Mouse (Mus musculus) heart, embryonic 10.5 days (tissue): ENCODE measurements around the gene Atg4a-ps. TPM values are rescaled to one million over a fixed set of nuclear protein-coding genes. Genes with fewer than 3 reads are reported as not detected.
A peak's percentile ranks its signal among the peaks of the same experiment; 100 is the strongest.

Experiments
- DNase-seq: peaks from one replicate; pipeline ENCODE4 v3.0.0-alpha.2; 2017; ENCODE audit warnings: low spot score
- H3K27ac ChIP-seq: fragments of 300-500 bp; sonication (generic); 2 replicates; pipeline ENCODE4 v1.5.1; 2016; ENCODE audit warnings: mild to moderate bottlenecking
- H3K27me3 ChIP-seq: fragments of 300-500 bp; sonication (generic); 2 replicates; pipeline ENCODE4 v1.6.1; 2016; ENCODE audit warnings: mild to moderate bottlenecking; ENCODE audit not compliant: poor library complexity, insufficient read depth, severe bottlenecking
- H3K36me3 ChIP-seq: fragments of 300-500 bp; sonication (generic); 2 replicates; pipeline ENCODE4 v1.6.1; 2016; ENCODE audit warnings: mild to moderate bottlenecking, moderate library complexity
- H3K4me1 ChIP-seq: fragments of 300-500 bp; sonication (generic); 2 replicates; pipeline ENCODE4 v1.6.1; 2016; ENCODE audit warnings: mild to moderate bottlenecking
- H3K4me3 ChIP-seq: fragments of 300-500 bp; sonication (generic); 2 replicates; pipeline ENCODE4 v1.5.1; 2016; ENCODE audit warnings: mild to moderate bottlenecking, moderate library complexity
- H3K9me3 ChIP-seq: fragments of 300-500 bp; sonication (generic); 2 replicates; pipeline ENCODE4 v1.6.1; 2016; ENCODE audit warnings: mild to moderate bottlenecking, moderate library complexity
- WGBS: fragments of 180-500 bp; shearing (Covaris S2); methylation state at CpG from one replicate; pipeline ENCODE4 v1.1.7; 2016; 5-methylcytosine and 5-hydroxymethylcytosine counted together
- polyA plus RNA-seq: library from polyadenylated mRNA; unstranded; fragments of >200 nt; fragmentation: Nextera tagmentation; extraction: Ambion mirVana; gene quantifications from 2 replicates; pipeline ENCODE4 v1.2.1, GENCODE M21; 2016

The Atg4a-ps gene
- polyA plus RNA-seq, 1 experiment from 2014 or later, result 0.14 TPM

DNA sequence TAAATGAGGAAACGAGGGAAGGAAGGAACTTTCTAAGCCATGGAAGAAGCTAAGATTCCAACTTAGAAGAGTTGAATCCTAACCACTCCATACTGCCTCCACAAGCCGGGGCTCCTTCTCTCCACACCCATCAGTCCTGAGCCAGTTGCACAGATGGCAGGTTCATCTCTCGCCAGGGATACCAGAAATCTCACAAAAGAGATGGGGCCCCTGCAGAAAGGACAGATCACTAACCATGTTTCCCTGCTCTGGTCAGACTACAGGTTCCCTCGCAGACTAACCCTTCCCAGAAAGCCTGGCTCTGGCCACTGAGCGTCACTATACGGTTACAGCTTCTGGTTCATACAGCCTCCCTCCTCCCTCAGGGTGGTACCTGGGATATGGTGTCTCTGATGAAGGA is 3.8 kb upstream of the Atg4a-ps start:
- Histone ChIP-seq H3K9me3 (no peaks in the 10 kb centered on the region), H3K27me3 (no peaks in the 10 kb centered on the region), H3K4me1 (no peaks in the 10 kb centered on the region), H3K27ac (no peak overlapping the region), H3K4me3 (no peak overlapping the region), H3K36me3 (no peaks in the 10 kb centered on the region)
- no peak for DNase-seq
- WGBS, result 91% methylated on average over 6 of the region's 6 CpGs

DNA sequence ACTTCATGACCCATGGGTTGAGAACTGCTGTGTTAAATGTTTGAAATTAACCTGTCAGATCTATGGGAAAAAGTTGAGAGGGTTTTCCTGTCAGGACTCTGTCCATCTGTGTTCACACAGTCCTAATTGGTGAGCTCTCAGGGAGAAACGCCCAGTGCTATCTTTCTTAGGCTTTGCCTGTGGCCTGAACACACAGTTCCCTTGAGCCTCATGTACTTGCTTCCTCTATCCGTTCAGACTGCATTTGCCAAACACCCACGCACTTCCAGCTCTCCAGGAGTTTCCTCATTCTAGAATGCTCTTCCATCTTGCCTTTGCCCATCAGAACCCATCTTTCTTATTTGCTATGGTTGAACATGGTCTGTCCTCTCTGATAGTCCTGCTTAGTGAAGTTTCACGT is 2.6 kb upstream of the Atg4a-ps start:
- Histone ChIP-seq H3K27ac (no peak overlapping the region), H3K4me1 (no peaks in the 10 kb centered on the region), H3K4me3 (no peak overlapping the region), H3K27me3 (no peaks in the 10 kb centered on the region), H3K9me3 (no peaks in the 10 kb centered on the region), H3K36me3 (no peaks in the 10 kb centered on the region)
- 65% methylated on average over 4 of the region's 4 CpGs for WGBS
- no peak for DNase-seq

DNA sequence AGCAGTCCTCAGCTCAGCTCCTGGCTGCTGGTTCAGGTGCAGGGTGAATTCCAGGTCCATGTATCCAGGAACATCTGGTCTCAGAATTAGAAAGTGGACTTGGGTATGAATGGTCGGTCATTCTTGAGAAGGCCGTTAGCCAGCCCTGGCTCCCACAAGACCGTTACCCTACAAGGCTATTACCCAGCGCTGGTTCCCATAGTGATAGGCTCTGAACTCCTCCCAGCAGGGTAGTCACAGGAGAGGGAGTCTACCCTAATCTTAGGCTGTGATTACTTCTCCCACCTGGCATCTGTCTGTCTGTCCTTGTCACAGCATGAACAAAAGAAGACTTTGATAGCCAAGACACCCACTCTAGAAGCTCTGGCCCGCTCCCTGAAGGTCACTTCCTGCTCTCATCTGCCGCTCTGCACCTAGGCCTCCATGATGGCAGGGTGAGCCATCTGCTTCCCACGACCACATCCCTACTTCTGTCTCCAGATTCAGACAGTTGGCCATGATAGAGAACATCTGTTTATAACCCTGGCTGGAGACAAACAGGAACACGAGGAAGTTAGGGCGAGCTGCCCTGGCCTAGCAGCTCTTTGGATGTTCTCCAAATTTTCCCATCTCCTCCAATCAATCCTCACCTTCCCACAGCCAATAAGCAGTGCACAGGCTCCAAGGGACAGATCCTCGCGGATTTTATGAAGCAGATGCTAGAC is 1.4 kb upstream of the Atg4a-ps start:
- H3K27me3 ChIP-seq, result no peaks in the 10 kb centered on the region
- H3K36me3 ChIP-seq, result no peaks in the 10 kb centered on the region
- H3K9me3 ChIP-seq, result no peaks in the 10 kb centered on the region
- DNase-seq, result no peak
- H3K4me3 ChIP-seq, result no peak overlapping the region
- H3K27ac ChIP-seq, result no peak overlapping the region
- no peaks in the 10 kb centered on the region for H3K4me1 ChIP-seq
- 73% methylated on average over 11 of the region's 11 CpGs for WGBS

DNA sequence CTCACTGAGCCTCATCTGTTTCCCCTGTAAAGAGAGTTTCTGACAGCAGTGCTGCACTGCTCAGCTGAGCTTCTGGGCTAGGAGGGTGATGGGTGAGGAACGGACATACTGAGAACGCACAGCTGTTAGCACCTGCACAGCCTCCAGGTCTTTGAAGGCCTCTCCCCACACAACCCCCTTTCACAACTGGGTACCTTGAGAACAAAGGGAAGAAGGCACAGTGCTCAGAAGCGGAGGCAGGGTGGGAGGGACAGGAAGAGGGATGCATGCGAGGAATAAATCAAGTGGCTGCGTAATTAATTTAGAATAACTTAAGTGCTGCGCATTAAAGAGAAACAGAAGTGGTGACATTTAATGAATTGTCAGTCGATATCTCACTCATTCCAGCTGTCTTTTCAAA is 4.6 kb downstream of the Atg4a-ps start:
- H3K9me3 ChIP-seq, result no peaks in the 10 kb centered on the region
- H3K27me3 ChIP-seq, result no peaks in the 10 kb centered on the region
- H3K4me3 ChIP-seq, result no peak overlapping the region
- DNase-seq, result no peak
- no peaks in the 10 kb centered on the region for H3K36me3 ChIP-seq
- 70% methylated on average over 7 of the region's 7 CpGs for WGBS
- no peaks in the 10 kb centered on the region for H3K4me1 ChIP-seq
- H3K27ac ChIP-seq, result no peak overlapping the region

DNA sequence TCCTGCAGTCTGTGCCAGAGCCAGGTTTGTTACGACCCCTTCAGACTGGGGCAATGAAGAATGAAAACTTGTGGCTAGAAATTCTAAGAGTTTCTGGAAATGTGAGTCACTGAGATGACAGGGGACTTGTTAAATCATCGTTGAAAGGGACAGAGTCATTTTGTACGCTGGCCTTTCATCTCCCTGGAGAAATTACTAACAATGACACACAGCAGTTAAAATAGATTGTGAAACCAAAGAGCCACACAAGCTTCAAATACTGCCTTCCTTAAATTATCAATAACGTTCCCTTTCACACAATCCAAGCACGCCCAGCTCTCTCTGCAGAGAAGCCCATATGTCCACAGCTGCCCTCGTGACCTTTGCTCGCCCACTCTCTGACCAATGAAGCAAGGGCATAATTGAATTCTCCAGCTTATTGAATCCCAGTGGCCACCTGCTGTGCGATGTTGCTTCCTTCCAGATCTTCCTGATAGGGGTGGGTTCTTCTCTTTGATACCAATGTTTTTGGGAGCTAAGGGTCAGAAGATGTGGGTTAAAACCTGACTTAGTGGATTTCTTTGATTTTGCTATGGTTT is 5.6 kb downstream of the Atg4a-ps start:
- Histone ChIP-seq H3K27me3 (no peaks in the 10 kb centered on the region), H3K4me3 (no peak overlapping the region), H3K4me1 (0 out of 2 replicates have a peak, but pooled peaks cover under 1% of the 10 kb centered on the region), H3K36me3 (no peaks in the 10 kb centered on the region), H3K27ac (no peak overlapping the region), H3K9me3 (no peaks in the 10 kb centered on the region)
- WGBS, result 73% methylated on average over 8 of the region's 8 CpGs
- DNase-seq, result no peak

DNA sequence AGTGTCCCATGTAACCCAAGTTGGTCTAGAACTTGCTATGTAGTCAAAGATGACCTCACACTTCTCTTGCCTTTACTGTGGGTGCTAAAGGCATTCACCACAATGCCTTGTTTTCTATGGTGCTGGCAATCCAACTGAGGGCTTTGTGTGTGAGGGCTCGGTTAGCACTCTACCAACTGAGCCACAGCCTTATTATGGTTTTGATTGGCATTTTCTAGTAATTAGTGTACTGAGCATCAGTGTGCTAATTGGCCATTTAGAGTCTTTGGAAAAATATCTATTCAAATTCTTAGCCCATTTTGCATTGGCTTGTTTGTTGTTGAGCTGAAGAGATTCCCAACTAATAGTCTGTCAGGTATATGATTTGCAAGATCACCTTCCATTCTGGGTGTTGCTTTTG is 8.2 kb downstream of the Atg4a-ps start:
- no peak overlapping the region for H3K27ac ChIP-seq
- H3K36me3 ChIP-seq, result no peaks in the 10 kb centered on the region
- 0 out of 2 replicates have a peak, but pooled peaks cover 4% of the 10 kb centered on the region for H3K4me1 ChIP-seq
- DNase-seq, result no peak
- H3K4me3 ChIP-seq, result no peak overlapping the region
- no peaks in the 10 kb centered on the region for H3K9me3 ChIP-seq
- H3K27me3 ChIP-seq, result no peaks in the 10 kb centered on the region
- 70% methylated on average over 1 of the region's 1 CpGs for WGBS

DNA sequence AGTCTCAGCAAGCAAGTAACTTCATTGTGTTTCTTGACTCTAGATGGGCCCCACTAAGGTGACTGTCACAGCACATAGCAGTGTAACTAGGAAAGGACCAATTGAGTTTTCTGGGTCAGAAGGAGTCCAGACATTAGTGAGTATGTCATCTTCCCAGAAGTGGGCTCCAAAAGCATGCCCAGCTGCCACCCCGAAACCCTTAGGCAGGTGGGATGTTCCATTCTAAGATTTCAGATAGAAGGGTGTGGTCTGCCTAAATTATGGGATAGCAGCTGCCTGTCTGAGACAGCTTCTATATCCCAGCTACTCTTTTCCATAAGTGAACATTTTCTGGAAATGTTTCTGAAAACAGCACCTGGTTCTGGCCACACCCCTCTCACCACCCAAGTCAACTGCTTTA is 11.6 kb downstream of the Atg4a-ps start:
- DNase-seq, result no peak
- Histone ChIP-seq H3K36me3 (no peaks in the 10 kb centered on the region), H3K4me3 (no peak overlapping the region), H3K4me1 (peaks cover 6% of the 10 kb centered on the region; the same call in 1 of the 2 replicates), H3K27ac (no peak overlapping the region), H3K27me3 (no peaks in the 10 kb centered on the region), H3K9me3 (no peaks in the 10 kb centered on the region)
- 98% methylated on average over 1 of the region's 1 CpGs for WGBS

DNA sequence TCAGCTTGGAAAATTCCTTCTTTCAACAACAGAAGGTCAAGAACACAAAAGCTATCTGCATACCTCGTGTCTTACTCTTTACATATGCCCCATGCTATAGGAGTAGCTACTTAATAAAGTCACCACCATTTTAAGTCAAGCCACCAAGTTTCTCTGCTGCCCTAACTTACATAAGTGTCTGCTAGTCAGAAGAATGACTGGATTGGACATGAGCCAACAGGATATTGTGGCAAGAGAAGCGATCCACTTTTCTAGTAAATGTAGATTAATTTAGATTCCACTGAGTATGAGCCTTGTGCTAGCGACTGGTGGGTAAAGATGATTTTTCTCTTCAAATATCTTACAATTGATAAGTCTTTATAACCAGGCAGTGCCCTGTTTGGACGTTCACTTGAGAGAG is 12.0 kb downstream of the Atg4a-ps start:
- H3K9me3 ChIP-seq, result no peaks in the 10 kb centered on the region
- no peak overlapping the region for H3K27ac ChIP-seq
- DNase-seq, result no peak
- no peaks in the 10 kb centered on the region for H3K27me3 ChIP-seq
- WGBS, result 75% methylated on average over 4 of the region's 4 CpGs
- H3K4me3 ChIP-seq, result no peak overlapping the region
- H3K4me1 ChIP-seq, result peaks cover 6% of the 10 kb centered on the region; the same call in 1 of the 2 replicates
- H3K36me3 ChIP-seq, result no peaks in the 10 kb centered on the region

DNA sequence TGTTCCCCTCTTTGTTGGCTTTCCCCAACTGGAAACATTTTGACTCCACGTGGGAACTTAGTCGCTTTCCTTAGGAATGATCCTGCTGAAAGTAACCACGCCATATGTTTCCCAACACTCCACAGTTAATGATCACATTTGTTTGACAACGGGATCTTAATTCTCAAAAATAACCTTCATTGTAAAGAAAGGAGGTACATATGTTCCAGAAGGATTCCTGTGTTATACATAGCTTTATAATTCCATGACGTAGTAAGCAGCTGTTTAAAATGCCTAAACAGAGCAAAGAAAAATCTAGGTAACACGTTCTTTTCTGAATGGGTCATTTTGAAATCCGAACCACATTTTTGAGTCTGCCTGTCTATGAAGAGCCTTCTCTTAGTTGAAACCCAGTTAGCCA is 12.7 kb downstream of the Atg4a-ps start:
- Histone ChIP-seq H3K36me3 (no peaks in the 10 kb centered on the region), H3K4me1 (peaks cover 6% of the 10 kb centered on the region; the same call in 1 of the 2 replicates), H3K4me3 (no peak overlapping the region), H3K27me3 (no peaks in the 10 kb centered on the region), H3K27ac (no peak overlapping the region), H3K9me3 (no peaks in the 10 kb centered on the region)
- 85% methylated on average over 7 of the region's 7 CpGs for WGBS
- no peak for DNase-seq

DNA sequence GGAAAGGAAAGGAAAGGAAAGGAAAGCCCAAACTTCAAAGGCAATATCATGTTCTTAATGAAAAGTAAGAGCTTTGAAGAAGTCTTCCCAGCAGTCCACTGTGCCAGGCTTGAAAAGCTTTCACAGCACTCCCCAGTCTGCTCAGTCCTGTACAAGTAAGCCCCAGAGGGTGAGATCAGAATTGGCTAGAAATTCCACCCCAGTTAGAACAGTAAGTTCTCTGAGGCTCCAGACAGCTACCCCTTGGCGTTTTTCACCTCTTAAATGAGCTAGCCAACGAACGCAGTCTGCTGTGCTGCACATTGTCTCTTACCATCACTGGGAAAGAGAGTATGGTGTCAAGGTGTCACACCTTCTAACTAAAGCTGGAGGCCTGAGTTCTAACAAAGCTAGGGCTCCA is 18.2 kb downstream of the Atg4a-ps start:
- no peaks in the 10 kb centered on the region for H3K27me3 ChIP-seq
- no peaks in the 10 kb centered on the region for H3K36me3 ChIP-seq
- 76% methylated on average over 3 of the region's 3 CpGs for WGBS
- H3K9me3 ChIP-seq, result no peaks in the 10 kb centered on the region
- H3K27ac ChIP-seq, result no peak overlapping the region
- H3K4me3 ChIP-seq, result no peak overlapping the region
- peaks cover 3% of the 10 kb centered on the region; the same call in 1 of the 2 replicates for H3K4me1 ChIP-seq
- no peak for DNase-seq

DNA sequence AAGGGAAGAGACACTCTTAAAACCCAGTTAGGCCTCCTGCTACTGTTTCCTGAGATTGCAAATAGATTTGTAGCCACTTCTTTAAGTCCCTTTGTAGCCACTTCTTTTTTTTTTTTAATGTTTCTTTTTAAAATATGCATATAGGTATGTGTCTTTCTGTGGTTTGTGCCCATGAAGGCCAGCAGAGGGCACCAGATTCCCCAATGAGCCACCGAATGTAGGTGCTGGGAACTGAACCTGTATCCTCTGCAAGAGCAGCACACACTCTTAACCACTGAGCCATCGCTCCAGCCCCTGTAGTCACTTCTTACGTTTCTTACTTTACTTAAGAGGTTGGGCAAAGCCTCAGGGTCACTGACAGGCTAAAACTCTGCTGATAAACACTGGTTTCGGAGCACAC is 19.4 kb downstream of the Atg4a-ps start:
- WGBS, result 84% methylated on average over 4 of the region's 4 CpGs
- H3K9me3 ChIP-seq, result no peaks in the 10 kb centered on the region
- H3K36me3 ChIP-seq, result no peaks in the 10 kb centered on the region
- no peak for DNase-seq
- H3K4me1 ChIP-seq, result peaks cover 3% of the 10 kb centered on the region; the same call in 1 of the 2 replicates
- H3K4me3 ChIP-seq, result no peak overlapping the region
- no peaks in the 10 kb centered on the region for H3K27me3 ChIP-seq
- H3K27ac ChIP-seq, result no peak overlapping the region

DNA sequence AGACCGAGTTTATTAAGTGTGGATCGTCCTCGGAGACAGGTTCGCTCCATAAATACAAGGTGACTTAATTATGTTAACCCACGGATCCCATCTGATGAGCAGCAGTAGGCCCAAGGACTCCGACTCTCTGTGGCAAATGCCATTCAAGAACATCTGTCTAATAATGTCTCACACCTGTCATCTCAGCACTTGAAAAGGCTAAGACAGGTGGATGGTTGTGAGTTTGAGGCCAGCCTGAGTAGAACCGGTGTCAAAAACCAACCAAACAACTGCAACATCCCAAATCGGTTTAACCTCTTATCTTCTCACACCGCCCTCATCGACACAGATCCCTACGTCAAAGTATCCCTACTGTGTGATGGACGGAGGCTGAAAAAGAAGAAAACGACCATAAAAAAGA is 20.7 kb downstream of the Atg4a-ps start:
- DNase-seq, result no peak
- Histone ChIP-seq H3K4me3 (no peak overlapping the region), H3K36me3 (no peaks in the 10 kb centered on the region), H3K9me3 (no peaks in the 10 kb centered on the region), H3K27me3 (no peaks in the 10 kb centered on the region), H3K4me1 (no peaks in the 10 kb centered on the region), H3K27ac (no peak overlapping the region)
- 87% methylated on average over 13 of the region's 13 CpGs for WGBS

DNA sequence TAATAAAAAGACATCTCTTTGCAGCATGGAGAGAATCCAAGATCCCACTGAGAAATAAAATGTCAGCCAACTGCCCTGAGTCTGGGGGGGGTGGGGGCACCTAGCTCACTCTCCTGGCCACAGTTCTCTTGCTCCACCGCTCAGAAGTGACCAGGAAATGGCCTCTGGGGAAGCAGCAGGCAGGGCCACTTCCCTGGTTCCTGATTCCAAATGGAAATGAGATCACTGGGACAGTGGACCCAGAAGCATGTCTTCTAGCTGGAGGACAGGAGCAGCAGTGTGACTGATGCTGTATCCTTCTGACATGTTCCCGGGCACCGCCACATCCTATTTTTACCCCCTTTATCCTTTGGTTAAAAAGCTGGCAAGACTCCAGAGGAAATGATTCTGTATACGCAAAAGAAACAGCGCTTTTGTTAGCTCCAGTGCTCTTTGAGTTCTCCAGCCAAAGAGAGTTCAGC is 21.2 kb downstream of the Atg4a-ps start:
- Histone ChIP-seq H3K36me3 (no peaks in the 10 kb centered on the region), H3K4me1 (no peaks in the 10 kb centered on the region), H3K4me3 (no peak overlapping the region), H3K9me3 (no peaks in the 10 kb centered on the region), H3K27ac (no peak overlapping the region), H3K27me3 (peaks cover 3% of the 10 kb centered on the region; the same call in 1 of the 2 replicates)
- peak; percentile 68 for DNase-seq
- WGBS, result 53% methylated on average over 5 of the region's 5 CpGs
